Mouse (Mus musculus) gastrocnemius, postnatal 25 days (tissue): ENCODE data around the gene Cisd3. TPM values are rescaled to one million over a fixed set of nuclear protein-coding genes. Genes with fewer than 3 reads are reported as not detected.
A peak's percentile ranks its signal among the peaks of the same experiment; 100 is the strongest.

Experiments
- DNase-seq: peaks from one replicate; pipeline ENCODE4 v3.0.0; 2022
- total RNA-seq, 2 experiments: library from RNA; stranded (reverse); gene quantifications; 1 replicate in 1 of 2; 2 replicates in 1 of 2; pipeline ENCODE4 v1.2.3; 2021

Cisd3 gene
- total RNA-seq, 2 experiments from 2014 or later = 109 to 113 TPM

- DNase-seq = peak; percentile 78
These were observed 22.6 kb upstream of the Cisd3 start, which contains the start of gene Mllt6 for GRCm38 (mm10) chr11:97662893-97663527. Mllt6 (plus strand) TSS chr11:97663414.

- peak; percentile 58 for DNase-seq
These were observed 21.9 kb upstream of the Cisd3 start for GRCm38 (mm10) chr11:97663528-97664338.

- DNase-seq = no peak
These were observed 21.3 kb upstream of the Cisd3 start for GRCm38 (mm10) chr11:97664339-97664665.

GRCm38 (mm10) chr11:97664771-97665240, 20.8 kb upstream of the Cisd3 start:
- no peak for DNase-seq

GRCm38 (mm10) chr11:97665431-97665830, 20.2 kb upstream of the Cisd3 start:
- DNase-seq = no peak

GRCm38 (mm10) chr11:97666221-97666620, 19.4 kb upstream of the Cisd3 start:
- no peak for DNase-seq

- no peak for DNase-seq
These were observed 18.8 kb upstream of the Cisd3 start for GRCm38 (mm10) chr11:97666794-97667193.

- no peak for DNase-seq
These were observed 17.5 kb upstream of the Cisd3 start for GRCm38 (mm10) chr11:97668160-97668559.

- DNase-seq = no peak
These were observed 16.4 kb upstream of the Cisd3 start for GRCm38 (mm10) chr11:97669268-97669667.

GRCm38 (mm10) chr11:97669829-97670228, 15.8 kb upstream of the Cisd3 start:
- peak; percentile 64 for DNase-seq

- no peak for DNase-seq
These were observed 15.1 kb upstream of the Cisd3 start for GRCm38 (mm10) chr11:97670234-97671176.

GRCm38 (mm10) chr11:97671177-97671527, 14.5 kb upstream of the Cisd3 start:
- DNase-seq = no peak

- DNase-seq = no peak
These were observed 12.5 kb upstream of the Cisd3 start for GRCm38 (mm10) chr11:97673148-97673547.

- no peak for DNase-seq
These were observed 9.4 kb upstream of the Cisd3 start for GRCm38 (mm10) chr11:97676050-97676754.

- no peak for DNase-seq
These were observed 8.2 kb upstream of the Cisd3 start for GRCm38 (mm10) chr11:97677381-97677780.

GRCm38 (mm10) chr11:97677842-97678241, 7.8 kb upstream of the Cisd3 start:
- no peak for DNase-seq

- no peak for DNase-seq
These were observed 7.3 kb upstream of the Cisd3 start for GRCm38 (mm10) chr11:97678301-97678700.

GRCm38 (mm10) chr11:97680430-97680829, 5.2 kb upstream of the Cisd3 start:
- DNase-seq = no peak

GRCm38 (mm10) chr11:97682504-97683055, 3.0 kb upstream of the Cisd3 start:
- no peak for DNase-seq

GRCm38 (mm10) chr11:97684063-97684680, 1.5 kb upstream of the Cisd3 start:
- DNase-seq = no peak

GRCm38 (mm10) chr11:97684766-97685165, 860 bp upstream of the Cisd3 start:
- no peak for DNase-seq
